Mouse (Mus musculus): ENCODE measurements around the gene Npnt. TPM values are rescaled to one million over a fixed set of nuclear protein-coding genes. Genes with fewer than 3 reads are reported as not detected.

Npnt gene
- total RNA-seq, 2 experiments from 2014 or later = 25.3 to 69.8 TPM

DNA sequence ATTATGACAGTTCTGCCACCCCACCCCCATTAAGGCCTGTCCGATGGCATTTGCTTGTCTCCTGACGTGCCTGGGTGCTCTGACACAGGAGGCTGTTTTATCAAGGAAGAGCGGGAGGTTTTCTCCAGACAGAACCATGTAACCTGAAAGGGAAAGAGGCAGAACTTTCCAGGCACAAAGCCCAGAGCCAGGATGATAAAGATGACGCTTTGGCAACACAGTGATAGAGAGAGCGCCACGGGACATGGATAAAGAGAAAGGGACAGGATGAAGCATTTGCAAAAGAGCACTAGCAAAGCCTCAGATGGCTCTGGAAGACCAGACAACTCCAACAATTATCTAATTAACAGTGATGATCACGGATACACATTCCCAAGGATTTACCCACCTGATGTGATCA, 56.0 kb downstream of the Npnt start:
- DNase-seq (ENCODE audit: low spot score in 2 of 2) = no peak

DNA sequence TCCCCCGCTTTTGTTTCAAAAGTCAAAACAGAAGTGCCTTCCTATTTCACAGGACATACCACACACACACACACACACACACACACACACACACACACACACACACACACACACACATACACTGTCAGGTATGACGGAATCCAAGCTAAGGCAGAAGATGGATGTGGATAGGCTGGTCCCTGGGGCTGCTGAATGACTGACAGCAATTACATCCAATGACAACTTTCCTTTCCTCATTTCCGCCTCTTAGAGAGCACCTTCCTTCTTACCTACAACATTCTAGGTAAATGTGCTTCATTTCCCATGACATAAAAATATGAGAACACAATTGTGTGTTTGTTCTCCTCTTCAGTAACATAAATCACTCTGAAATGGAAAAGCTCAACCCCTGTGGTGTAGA, 56.4 kb downstream of the Npnt start:
- DNase-seq (ENCODE audit: low spot score in 2 of 2) = no peak

DNA sequence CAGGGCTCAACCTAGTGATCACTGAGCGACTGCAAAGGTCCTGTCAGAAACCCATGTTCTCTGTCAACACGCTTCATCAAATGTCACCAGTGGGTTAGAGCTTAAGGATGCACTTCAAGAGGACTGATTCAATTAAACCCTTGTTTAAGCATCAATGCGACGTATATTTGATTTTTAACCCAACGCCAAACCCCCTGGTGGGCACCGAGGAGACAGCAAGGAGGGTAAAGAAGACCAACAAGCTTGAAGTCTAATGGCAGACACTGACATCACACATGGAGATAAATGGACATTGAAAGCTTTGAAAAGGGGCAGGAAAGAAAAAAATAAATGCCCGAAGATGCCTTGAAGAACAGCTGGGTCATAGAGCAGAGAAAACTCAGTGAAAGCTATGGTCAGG, 57.0 kb downstream of the Npnt start:
- no peak for DNase-seq (ENCODE audit: low spot score in 2 of 2)

DNA sequence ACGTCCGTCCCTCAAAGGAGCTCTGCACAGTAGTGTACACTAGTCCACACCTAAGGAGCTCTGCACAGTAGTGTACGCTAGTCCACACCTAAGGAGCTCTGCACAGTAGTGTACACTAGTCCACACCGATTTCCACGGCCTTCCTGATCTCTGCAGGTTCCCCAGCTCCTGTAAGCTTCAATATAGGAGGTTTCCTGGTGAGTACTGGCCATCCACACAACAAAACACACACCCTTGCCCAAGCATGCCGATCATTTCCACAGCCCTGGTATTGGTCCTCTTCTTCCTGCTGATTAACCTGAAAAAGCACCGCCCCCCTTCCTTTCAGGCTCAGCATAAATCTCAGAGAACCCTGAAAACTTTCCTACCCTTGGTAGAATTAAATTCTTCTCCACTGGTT, 57.6 kb downstream of the Npnt start:
- DNase-seq (ENCODE audit: low spot score in 2 of 2) = no peak

DNA sequence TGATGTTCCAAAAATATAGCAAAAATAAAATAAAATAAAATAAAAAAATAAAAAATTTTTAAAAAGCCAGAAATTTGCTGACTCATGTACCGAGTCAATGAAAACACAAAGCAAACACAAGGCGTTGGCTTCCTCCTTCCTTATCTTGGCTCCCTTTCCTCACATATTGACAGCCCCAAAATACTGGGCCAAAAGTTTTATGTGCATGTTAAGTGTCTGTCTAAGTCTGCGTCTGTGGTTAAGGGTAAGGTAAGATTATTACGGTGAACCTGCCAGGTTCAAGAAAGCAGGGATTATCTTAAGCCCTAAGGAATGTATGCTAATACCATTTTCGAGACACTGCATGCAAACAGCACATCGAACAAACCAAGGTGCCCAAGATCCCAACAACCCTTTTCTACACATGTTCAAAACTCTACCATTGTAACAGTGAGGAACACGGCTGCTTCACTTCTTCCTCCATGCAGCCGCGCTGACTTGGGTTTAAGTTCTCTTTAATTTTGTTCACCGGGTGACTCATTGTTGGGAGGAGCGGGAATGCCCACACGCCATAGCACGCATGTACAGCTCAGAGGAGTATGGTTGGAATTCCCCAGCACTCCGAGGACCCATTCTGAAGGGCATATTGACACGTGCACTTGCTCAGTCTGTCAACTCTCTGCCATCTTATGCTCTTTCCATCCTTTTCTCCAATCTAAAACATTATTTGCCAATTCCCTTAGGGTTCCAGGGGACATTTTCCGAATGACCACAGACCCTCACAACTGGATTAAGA, 62.8 kb downstream of the Npnt start:
- no peak for DNase-seq (ENCODE audit: low spot score in 2 of 2)

DNA sequence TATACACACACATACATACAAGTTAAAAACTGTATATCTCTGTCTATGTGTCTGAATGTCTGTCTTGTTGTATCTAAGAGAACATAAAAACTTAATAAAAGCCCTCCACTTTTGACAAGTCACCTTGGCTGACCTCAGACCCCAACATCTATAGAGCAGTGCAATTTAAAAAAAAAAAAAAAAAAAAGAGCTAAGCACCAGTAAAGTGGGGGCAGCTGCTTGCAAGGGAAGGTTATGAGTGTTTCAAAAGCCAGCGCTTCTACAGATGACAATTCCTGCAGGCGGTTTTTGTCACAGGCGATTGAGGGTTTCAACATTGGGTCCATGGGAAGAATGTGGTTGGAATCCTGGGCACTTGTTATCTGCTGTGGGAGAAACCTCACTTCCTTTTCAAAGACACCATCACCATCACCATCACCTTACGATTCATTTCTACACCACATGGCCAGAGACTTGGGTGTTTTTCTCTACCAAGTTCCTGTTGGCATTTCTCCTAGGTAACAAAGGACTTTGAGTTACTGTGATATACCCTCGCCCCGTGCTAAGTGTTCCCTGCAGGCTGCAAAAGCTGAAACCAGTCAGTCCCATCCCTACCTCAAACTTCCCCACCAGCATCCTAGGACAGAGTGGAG, 63.6 kb downstream of the Npnt start:
- no peak for DNase-seq (ENCODE audit: low spot score in 2 of 2)

DNA sequence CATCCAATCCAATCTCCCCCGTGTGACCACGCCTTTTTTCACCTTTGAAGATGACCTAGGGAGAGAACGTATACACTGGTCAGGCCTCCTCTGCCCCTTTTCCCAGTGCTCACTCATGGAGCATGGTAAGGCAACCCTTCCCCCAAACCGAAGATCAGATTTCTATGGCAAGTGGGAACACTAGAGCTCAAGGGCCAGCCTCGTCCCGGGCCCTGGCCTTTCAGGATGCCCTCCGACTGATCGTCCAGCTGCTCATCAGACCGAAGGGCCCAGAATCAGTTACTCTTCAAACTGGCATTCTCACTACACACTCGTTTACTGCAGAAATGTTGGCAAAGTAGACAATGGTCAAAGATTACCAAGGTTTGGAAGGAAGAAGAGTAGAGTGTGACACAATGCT, 65.6 kb downstream of the Npnt start:
- no peak for DNase-seq (ENCODE audit: low spot score in 2 of 2)

DNA sequence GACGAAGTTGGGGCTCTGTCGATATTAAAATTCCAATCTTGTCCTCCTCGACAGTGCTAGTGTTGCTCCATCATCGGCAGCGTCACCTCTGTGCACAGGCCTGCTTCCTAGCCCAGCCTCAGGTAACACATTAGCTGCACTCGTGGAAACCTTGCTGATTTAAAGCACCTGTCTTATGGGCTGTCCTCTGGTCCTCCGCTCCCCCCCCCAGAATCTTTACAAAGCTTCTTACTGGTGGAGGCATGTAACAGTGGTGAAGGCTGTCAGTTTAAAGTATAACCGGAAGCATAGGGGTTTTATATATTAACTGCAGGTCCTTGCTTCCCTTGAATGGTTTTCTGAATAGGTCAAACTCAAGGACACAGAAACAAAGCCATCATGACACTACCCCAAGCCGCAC, 66.8 kb downstream of the Npnt start:
- no peak for DNase-seq (ENCODE audit: low spot score in 2 of 2)

DNA sequence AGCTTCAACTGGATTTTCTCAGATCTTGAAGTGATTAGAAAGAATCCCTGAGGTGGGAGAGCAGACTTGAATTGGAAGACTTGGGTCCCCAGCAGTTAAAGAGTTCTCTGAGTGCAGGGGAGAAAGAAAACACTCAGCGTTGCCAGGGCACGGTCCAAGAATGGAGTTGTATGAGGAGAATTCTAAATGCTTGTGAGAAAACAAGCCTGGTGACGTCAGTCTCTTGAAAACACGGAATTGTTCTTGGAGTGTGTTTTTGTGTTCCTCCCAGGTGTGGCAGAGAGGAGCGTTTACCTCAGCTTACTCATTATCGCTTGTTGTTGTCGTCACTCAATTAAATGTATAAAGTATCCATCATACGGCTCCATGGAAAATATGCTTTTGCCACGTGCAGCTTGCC, 69.3 kb downstream of the Npnt start:
- no peak for DNase-seq (ENCODE audit: low spot score in 2 of 2)

DNA sequence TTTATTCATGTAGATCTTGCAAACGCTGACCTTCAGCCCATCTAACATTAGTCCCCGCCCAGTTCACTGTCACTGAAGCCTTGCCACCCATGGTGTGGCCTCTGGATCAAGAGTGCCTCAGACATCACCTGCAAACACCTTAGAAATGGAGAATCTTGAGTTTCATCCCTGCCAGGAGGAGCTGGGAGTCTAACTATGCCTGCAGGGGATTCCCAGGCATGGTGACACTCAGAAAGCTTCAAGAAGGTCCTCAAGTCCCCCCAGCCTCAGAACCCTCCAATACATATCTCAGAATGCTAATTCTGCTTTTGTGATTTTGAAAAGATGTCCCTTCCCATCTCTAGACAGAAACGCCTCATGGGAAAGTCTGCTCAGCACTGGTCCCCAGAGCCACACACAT, 69.7 kb downstream of the Npnt start:
- no peak for DNase-seq (ENCODE audit: low spot score in 2 of 2)

DNA sequence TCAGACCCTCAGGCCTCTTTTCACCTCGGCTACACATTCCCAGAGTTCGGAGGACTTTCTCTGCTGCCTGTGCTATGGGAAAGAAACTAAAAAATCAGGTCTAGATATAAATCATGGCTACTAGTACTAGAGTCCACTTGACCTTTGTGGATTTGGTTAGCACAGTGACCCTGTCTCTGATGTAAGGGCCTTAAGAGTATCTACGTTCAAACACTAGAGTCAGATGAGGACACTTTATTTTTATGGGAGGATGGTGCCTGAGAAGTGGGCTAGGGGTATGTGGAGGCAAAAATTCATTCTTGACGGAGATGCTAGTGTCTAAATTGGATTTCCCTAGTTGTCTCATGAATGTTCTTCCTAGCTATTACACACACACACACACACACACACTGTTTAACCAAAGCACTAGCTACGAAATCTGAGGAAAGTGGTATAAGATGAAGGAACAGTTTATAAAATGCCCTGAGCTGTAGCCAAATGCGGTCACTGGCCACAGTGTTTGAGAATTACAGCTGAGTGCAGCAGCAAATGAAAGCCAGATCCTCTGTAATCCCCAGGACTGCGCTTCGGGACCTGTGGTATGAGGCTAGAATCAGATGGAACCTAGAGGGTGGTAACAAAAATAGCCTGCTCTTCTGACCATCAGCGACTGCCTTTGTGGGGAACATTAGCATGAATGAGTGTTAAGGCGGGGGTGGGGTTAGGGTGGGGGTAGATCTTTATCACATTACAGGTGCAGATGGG, 73.0 kb downstream of the Npnt start:
- no peak for DNase-seq (ENCODE audit: low spot score in 2 of 2)

DNA sequence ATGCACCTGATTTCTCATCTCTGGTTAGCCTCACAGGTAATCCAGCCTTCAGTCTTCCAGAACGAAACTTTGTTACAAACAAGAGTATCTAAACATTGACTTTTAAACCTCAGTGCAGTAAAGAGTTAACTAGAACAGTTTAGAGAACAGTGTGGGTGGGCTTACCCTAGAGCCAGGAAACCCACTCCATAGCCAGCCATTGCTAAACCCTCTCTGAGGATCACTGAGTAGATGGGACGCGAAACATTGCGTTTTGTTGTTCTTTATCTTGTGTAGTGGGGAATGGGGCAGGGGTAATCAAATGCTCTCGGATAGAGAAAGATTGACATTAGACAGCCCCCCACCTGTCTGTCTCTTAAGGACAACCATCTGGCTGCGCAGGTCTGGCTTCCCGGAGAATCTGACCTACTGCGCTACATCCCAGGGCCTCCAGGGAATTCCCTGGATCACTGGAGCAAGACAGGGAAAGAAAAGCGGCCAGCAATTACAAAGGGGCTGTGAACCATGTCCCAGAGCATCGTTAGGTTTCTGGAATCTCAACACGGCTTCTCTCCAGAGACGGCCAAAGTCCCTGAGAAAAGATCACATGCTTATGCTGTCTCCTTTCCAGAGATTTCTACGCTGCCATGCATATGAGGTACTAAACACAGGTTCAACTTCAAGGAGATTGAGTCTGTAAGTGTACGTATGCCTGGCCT, 73.9 kb downstream of the Npnt start:
- DNase-seq (ENCODE audit: low spot score in 2 of 2) = no peak

DNA sequence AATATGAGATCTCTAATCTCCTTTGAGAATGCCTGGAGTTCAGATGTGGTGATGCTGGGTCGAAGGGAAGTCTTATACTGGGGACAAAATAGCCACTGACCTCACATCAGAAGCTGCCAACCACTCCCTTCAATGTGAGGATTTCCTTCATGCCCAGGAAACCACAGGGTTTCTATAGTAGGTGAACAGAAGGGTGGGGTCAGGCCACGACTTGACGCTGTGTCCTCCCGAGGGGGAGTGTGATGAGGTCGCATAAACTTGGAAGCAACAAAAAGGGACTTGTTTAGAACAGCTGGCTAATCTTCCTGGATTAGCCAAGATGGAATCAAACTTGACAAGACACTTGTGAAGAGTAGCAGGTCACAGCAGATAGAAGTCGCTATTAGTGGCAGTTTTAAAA, 76.8 kb downstream of the Npnt start:
- no peak for DNase-seq (ENCODE audit: low spot score in 2 of 2)

DNA sequence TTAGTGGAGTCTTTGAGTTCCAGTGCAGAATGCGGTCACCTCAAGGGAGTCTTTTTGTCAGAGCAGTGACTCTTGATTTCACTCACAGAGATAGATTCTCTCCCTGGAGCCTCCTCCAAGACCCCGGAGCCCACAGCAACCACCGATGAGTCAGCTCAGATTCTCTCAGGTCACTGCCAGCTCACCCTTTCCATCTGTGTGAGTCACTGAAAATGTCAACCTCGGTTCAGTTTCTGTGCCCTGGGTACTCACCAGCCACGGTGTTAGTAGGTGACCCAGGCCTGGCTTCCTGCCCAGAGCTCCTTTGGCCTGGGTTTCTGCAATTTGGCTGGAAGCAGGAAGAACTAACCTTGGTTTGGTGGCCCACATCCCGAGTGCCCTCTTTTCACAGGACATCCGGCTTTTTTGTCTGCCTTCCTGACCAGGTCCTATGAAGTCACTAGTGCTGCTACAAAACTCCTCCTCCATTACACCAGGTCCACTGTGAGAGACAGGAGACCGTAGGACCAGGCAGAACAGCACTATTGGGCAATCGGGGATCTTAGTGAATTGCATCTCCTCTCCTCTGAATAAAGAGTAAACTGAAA, 78.7 kb downstream of the Npnt start:
- peak; percentile 10 to 57 for DNase-seq (ENCODE audit: low spot score in 2 of 2)

DNA sequence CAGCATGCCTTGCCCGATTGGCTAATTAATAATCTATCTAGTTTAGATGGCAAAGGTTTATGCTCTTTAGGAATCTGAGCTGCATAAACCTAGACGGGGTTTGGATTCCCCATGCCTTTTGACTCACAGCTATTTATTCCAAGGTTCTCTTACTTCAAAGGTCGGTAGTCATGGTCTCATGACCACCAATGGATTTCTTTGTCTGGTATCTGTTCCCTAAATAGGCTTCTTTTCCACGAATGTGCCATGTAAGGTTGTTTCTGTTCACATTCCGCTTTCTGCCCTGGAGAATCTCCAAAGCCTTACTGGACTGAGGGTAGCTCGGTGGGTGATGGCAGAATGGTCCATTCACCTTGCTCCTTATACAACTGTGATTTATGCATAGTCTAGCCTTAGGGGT, 80.0 kb downstream of the Npnt start:
- no peak for DNase-seq (ENCODE audit: low spot score in 2 of 2)

DNA sequence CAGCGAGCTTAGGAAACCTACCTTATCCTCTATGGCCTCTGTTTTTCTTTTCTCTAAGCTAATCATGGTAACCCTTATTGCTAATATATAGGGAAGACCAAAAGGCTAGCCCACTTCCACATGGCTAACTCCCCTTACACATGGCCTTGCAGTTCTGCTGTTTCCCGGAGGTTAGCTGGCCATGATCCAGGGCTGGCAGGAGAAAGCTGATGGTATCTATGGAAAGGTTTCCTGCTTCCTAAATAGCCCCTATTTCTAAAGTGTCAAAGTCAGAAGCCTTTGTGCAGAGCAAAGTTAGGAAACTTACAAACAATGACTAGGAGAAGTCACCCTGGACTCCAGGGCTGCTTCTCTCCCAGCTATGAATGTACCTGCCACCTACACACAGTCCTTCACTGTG, 81.3 kb downstream of the Npnt start:
- DNase-seq (ENCODE audit: low spot score in 2 of 2) = no peak

DNA sequence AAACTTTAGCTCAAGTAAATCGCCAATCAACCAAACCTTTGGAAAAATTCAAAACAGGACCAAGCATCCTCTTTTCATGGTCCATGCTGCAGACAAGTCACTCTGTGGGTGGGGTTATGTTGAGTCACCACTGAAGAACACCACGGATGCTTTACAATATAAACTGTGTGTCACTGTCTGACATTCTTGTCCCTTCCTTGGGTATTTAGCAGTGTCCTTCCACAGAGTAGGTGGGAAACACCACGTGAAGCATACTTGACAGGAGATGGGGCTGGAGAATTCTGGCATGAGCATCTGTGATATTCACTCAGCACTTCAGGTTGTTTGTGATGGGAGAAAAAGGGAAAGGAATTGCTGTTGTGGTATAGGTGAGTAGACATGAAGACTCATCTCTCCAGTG, 83.1 kb downstream of the Npnt start:
- DNase-seq (ENCODE audit: low spot score in 2 of 2) = no peak

DNA sequence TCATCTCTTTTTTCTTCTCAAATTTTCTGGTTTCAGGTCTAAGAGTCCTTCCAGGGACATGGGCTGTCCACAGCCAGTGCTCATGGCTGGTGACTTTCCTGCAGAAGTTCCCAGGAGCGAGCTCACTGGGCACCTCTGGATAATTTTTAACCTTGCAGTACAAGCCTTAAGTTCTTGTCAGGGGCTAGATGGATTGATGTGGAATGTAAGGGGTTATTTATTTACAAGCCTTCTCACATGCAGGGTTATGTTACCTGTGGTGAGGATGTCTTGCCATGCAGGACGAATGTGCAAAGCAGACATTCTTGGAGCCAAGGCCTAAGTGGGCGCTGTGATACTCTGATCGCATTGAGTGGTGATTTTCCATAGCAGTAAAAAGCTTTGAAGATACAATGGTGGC, 84.5 kb downstream of the Npnt start:
- no peak for DNase-seq (ENCODE audit: low spot score in 2 of 2)

DNA sequence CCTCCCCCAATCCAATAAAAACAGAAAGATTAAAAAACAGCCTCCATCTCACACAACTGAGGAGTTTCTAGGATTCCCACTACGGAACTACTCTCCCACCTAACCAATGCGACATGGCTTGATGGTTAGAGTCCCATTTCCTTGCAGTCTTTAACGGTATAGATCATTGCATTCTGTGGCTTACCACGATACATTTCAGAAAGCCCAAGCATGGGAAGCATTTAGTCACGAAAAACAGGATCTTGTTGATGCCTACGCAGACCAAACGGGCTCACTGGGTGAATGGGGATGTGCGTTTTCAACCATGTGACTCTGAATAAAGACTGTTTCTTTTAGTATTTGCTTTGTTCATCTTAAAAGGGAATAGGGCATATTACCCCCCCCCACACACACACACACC, 85.1 kb downstream of the Npnt start:
- no peak for DNase-seq (ENCODE audit: low spot score in 2 of 2)

DNA sequence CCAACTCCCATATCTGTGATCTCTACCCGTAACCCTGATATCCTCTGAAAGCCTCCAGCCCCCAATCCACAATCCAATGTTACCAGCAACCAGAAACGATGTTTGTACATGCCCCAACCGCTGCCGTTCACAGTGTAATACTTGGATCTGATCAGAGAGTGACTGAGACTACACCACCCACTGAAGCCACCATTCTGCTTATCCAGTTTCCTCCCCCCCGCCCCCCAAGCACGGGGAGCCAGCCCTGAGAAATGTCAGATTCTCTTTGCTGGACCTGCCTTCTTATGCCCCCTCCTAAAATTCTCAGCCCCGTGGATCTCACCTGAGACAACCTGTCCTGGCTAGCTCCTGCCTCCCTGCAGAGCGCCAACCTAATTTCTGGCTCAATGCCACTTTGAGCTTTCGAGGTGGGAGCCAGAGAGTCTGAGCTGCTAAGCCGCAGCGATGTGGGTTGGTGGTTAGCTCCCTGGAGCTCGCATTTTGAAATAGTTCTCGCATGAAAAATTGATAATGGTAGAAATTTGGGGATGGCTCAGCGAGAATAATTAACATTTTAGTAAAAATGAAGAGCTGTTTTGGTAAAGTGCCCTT, 85.7 kb downstream of the Npnt start:
- DNase-seq (ENCODE audit: low spot score in 2 of 2) = no peak

DNA sequence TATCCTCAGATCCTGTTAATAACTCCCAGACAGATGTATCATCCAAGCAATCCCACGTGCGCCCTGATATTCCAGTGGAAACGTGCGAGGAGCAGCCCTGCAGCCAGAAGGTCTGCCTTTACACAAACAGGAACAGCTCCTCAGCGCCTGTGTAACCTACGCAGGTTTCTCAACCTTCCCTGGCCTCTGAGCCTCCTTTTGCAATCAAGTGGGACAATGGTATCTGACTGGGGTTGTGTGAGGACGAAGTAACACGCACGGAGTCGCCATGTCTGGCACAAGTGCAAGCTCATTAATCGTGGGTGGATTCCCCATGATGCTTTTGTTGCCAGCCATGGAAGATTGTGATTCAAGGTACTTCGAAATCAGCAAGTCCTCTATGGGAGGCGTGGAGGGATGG, 86.2 kb downstream of the Npnt start:
- DNase-seq (ENCODE audit: low spot score in 2 of 2) = no peak

All from adrenal gland, postnatal 4 days (tissue).